9 mouse cellular contexts compared by ENCODE assay signal in the genomic region with DNA sequence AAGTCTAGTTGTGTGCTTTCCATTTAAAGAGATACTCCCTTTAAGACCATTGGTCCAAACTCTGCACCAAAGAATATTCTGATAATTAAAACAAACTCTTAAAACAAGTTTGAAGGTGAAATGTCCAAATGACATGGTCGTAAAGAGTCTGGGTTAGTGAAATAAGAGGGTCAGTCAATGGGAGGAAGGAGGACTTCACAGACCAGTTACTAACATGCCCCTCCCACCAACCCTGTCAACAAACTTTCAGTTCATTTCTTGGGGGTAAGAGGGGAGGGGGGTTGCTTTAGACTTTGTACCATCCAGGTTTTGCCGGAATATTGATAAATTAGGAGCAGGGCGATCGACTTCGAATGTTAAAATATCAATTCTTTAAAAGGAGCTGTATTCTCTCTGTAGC. TPM values are rescaled to one million over a fixed set of nuclear protein-coding genes. Genes with fewer than 3 reads are reported as not detected.
DNase-seq lines count a peak whose midpoint lies in the region; ATAC-seq and TF ChIP-seq lines count a peak whose summit lies in the region.
"Had no signal": no experiment of that assay in that cellular context is flagged by ENCODE, and none has a peak within 500 bp of the region (broad histone marks: within the 10 kb centered on the region; RNA-seq: fewer than 3 reads in every experiment).

No protein-coding gene starts in this region.

- TF ChIP-seq POLR2A in lung, adult 2 months (IDR thresholded peaks at IDR 0.05; ENCODE audit: borderline replicate concordance, extremely low read depth, low read depth, low read length) = no peak
- TF ChIP-seq POLR2A in myocyte (IDR thresholded peaks at IDR 0.05; ENCODE audit: insufficient read length, low read depth) = no peak

- no peaks in the 10 kb centered on the region for H3K79me2 ChIP-seq in myocyte (ENCODE audit: control insufficient read depth, insufficient read depth)

- peak overlapping the region; percentile 85 for H3K4me3 ChIP-seq in lung, adult 2 months (replicated peaks; ENCODE audit: extremely low read depth, low read depth, low read length)
- peak overlapping the region; percentile 36 for H3K4me3 ChIP-seq in embryonic facial prominence, embryonic 11.5 days (ENCODE audit: low read depth, low read length)
- peak overlapping the region; percentile 40 for H3K4me3 ChIP-seq in hindbrain, postnatal 0 days (ENCODE audit: low read length)
- H3K4me3 ChIP-seq in myocyte = peak overlapping the region; percentile 42

- no peak for ATAC-seq in embryonic facial prominence, embryonic 11.5 days (replicated peaks; ENCODE audit: insufficient number of reproducible peaks, low FRiP score, low TSS enrichment, low read depth)
- ATAC-seq in hindbrain, postnatal 0 days = no peak

- peak overlapping the region; percentile 38 for H3K4me2 ChIP-seq in embryonic facial prominence, embryonic 11.5 days (ENCODE audit: low read depth, low read length)
- peak overlapping the region; percentile 85 for H3K4me2 ChIP-seq in hindbrain, postnatal 0 days (ENCODE audit: low read depth, low read length)
- H3K4me2 ChIP-seq in myocyte (ENCODE audit: low read depth) = peak overlapping the region; percentile 89

- TF ChIP-seq CTCF in lung, adult 2 months (IDR thresholded peaks at IDR 0.05; ENCODE audit: insufficient read depth, low read length) = no peak
- TF ChIP-seq CTCF in hindbrain, postnatal 0 days (IDR thresholded peaks at IDR 0.05; ENCODE audit: low read depth) = no peak

- H3ac ChIP-seq in myocyte (ENCODE audit: control insufficient read depth, insufficient read length) = no peak overlapping the region

- no peaks in the 10 kb centered on the region for H3K27me3 ChIP-seq in embryonic facial prominence, embryonic 11.5 days (ENCODE audit: control insufficient read depth, insufficient read depth, low read length)
- H3K27me3 ChIP-seq in hindbrain, postnatal 0 days (ENCODE audit: insufficient read depth, low read length) = no peaks in the 10 kb centered on the region
- H3K27me3 ChIP-seq in myocyte (ENCODE audit: control insufficient read depth, insufficient read depth, insufficient read length) = peaks cover under 1% of the 10 kb centered on the region

- H3K4me1 ChIP-seq in lung, adult 2 months (ENCODE audit: control insufficient read depth, insufficient read depth, low read length) = no peaks in the 10 kb centered on the region; the same call in 1 of the 2 replicates
- no peaks in the 10 kb centered on the region for H3K4me1 ChIP-seq in embryonic facial prominence, embryonic 11.5 days (ENCODE audit: control insufficient read depth, insufficient read depth, low read length)
- no peaks in the 10 kb centered on the region for H3K4me1 ChIP-seq in hindbrain, postnatal 0 days (ENCODE audit: insufficient read depth, low read length)

- H3K9me3 ChIP-seq in embryonic facial prominence, embryonic 11.5 days (replicated peaks; ENCODE audit: control insufficient read depth, low read length) = no peaks in the 10 kb centered on the region
- H3K9me3 ChIP-seq in hindbrain, postnatal 0 days (ENCODE audit: low read length) = no peaks in the 10 kb centered on the region

- peak overlapping the region; percentile 63 for H3K9ac ChIP-seq in embryonic facial prominence, embryonic 11.5 days (replicated peaks; ENCODE audit: low read length)
- H3K9ac ChIP-seq in hindbrain, postnatal 0 days (replicated peaks; ENCODE audit: low read length) = peak overlapping the region; percentile 49

- 10% methylated on average over 5 of the region's 5 CpGs for WGBS in lung, adult 2 months
- WGBS in embryonic facial prominence, embryonic 11.5 days = 18% methylated on average over 5 of the region's 5 CpGs
- 10% methylated on average over 5 of the region's 5 CpGs for WGBS in hindbrain, postnatal 0 days

- H3K27ac ChIP-seq in embryonic facial prominence, embryonic 11.5 days (replicated peaks; ENCODE audit: low read depth, low read length) = peak overlapping the region; percentile 63
- peak overlapping the region; percentile 82 for H3K27ac ChIP-seq in hindbrain, postnatal 0 days

- no peak for DNase-seq in lung, adult 2 months
- DNase-seq in lung, postnatal 4 days = no peak
- peak; percentile 24 for DNase-seq in embryonic facial prominence, embryonic 11.5 days (ENCODE audit: low spot score)
- DNase-seq in hindbrain, postnatal 0 days (ENCODE audit: low spot score) = peak; percentile 2
- DNase-seq in adrenal gland, adult 8-10 months = no peak
- no peak for DNase-seq in gastrocnemius, postnatal 25 days
- no peak for DNase-seq in layer of hippocampus, postnatal 10 days (ENCODE audit: low spot score in 2 of 2)

- no peaks in the 10 kb centered on the region for H3K36me3 ChIP-seq in embryonic facial prominence, embryonic 11.5 days (replicated peaks; ENCODE audit: control insufficient read depth, insufficient read depth, low read depth, low read length)
- no peaks in the 10 kb centered on the region for H3K36me3 ChIP-seq in hindbrain, postnatal 0 days (ENCODE audit: insufficient read depth, low read length)
- no peaks in the 10 kb centered on the region for H3K36me3 ChIP-seq in myocyte (ENCODE audit: control insufficient read depth, insufficient read depth)

TF ChIP-seq in myocyte, 11 proteins besides CTCF, POLR2A, EP300 and RAD21:
- TF ChIP-seq CEBPB (IDR thresholded peaks at IDR 0.05; ENCODE audit: insufficient read depth, poor library complexity, severe bottlenecking) = no peak
- no peak for TF ChIP-seq MYOD1 (IDR thresholded peaks at IDR 0.05; ENCODE audit: control insufficient read depth in 1 of 3, insufficient read length in 2 of 3, low read depth in 2 of 3)
- no peak for TF ChIP-seq REST (IDR thresholded peaks at IDR 0.05; ENCODE audit: insufficient read depth, insufficient read length)
- TF ChIP-seq POLR2AphosphoS2 (IDR thresholded peaks at IDR 0.05; ENCODE audit: insufficient read length, low read depth) = no peak
- no peak for TF ChIP-seq E2F4 (IDR thresholded peaks at IDR 0.05; ENCODE audit: insufficient read depth)
- TF ChIP-seq MAX (IDR thresholded peaks at IDR 0.05; ENCODE audit: low read depth) = no peak
- no peak for TF ChIP-seq MYOG (IDR thresholded peaks at IDR 0.05; ENCODE audit: control insufficient read depth in 1 of 3, insufficient read depth in 1 of 3, insufficient read length in 2 of 3, low read depth in 2 of 3)
- TF ChIP-seq USF1 (IDR thresholded peaks at IDR 0.05; ENCODE audit: low read depth) = no peak
- no peak for TF ChIP-seq TCF3 (IDR thresholded peaks at IDR 0.05; ENCODE audit: insufficient read length, low read depth)
- no peak for TF ChIP-seq TCF12 (IDR thresholded peaks at IDR 0.05; ENCODE audit: insufficient read depth, poor library complexity, severe bottlenecking)
- no peak for TF ChIP-seq SRF (IDR thresholded peaks at IDR 0.05; ENCODE audit: control insufficient read depth, insufficient read length, low read depth)

RNA-seq across cellular contexts. Expression of gene Nfia, which starts 1.1 kb away (rescaled TPM):
- polyA plus RNA-seq in lung, adult 2 months (2012; rRNA removed) = 52.7 and 57.7 TPM in 2 replicates
- polyA plus RNA-seq in embryonic facial prominence, embryonic 11.5 days (2014; fragmentation: Nextera tagmentation; extraction: Ambion mirVana) = 23.1 and 23.5 TPM in 2 replicates
- total RNA-seq in hindbrain, postnatal 0 days (2014; rRNA removed) = 73.5 and 97.2 TPM in 2 replicates
- polyA plus RNA-seq in hindbrain, postnatal 0 days (2015; fragmentation: Nextera tagmentation; extraction: Ambion mirVana) = 71.0 and 76.8 TPM in 2 replicates
- 0.25 TPM for polyA plus RNA-seq in myocyte (2012; fragmentation: generic; extraction: Trizol)
- 100 to 1,000 TPM; 117 to 145 (median 127) TPM for total RNA-seq in adrenal gland, adult 8-10 months (2022)
- 10 to 100 TPM; 54.7 to 55.0 TPM for total RNA-seq in gastrocnemius, postnatal 25 days (2021)
- total RNA-seq in layer of hippocampus, postnatal 10 days (2021) = 100 to 1,000 TPM; 118 to 135 TPM

RNA-seq across cellular contexts. Expression of gene E130114P18Rik, which starts 6.5 kb away (rescaled TPM):
- polyA plus RNA-seq in lung, adult 2 months (2012; rRNA removed) = 0.17 TPM in 1 of 2 replicates, not detected in the other
- 9.5 and 12.1 TPM in 2 replicates for polyA plus RNA-seq in embryonic facial prominence, embryonic 11.5 days (2014; fragmentation: Nextera tagmentation; extraction: Ambion mirVana)
- total RNA-seq in hindbrain, postnatal 0 days (2014; rRNA removed) = 17.1 and 22.3 TPM in 2 replicates
- polyA plus RNA-seq in hindbrain, postnatal 0 days (2015; fragmentation: Nextera tagmentation; extraction: Ambion mirVana) = 31.6 and 37.8 TPM in 2 replicates
- polyA plus RNA-seq in myocyte (2012; fragmentation: generic; extraction: Trizol) = not detected
- total RNA-seq in adrenal gland, adult 8-10 months (2022) = under 1 TPM in 3 of 4 experiments, not detected in 1; 0.28 to 0.73 (median 0.59) TPM
- total RNA-seq in gastrocnemius, postnatal 25 days (2021) = under 1 TPM in 1 of 2 experiments, not detected in 1; 0.41 TPM
- total RNA-seq in layer of hippocampus, postnatal 10 days (2021) = 10 to 100 TPM; 10.0 to 10.2 TPM
- polyA plus RNA-seq: large intestine, adult 2 months had no signal

Comparison
In these comparisons a context has a peak if more than half of its experiments do, and no peak if none do; other contexts are left out.
1. DNase-seq: peak in embryonic facial prominence, embryonic 11.5 days (single experiment) and hindbrain, postnatal 0 days (single experiment); none in lung, adult 2 months (single experiment), lung, postnatal 4 days (0 of 2), adrenal gland, adult 8-10 months (single experiment), gastrocnemius, postnatal 25 days (single experiment) and layer of hippocampus, postnatal 10 days (0 of 2).
2. H3K4me2 ChIP-seq: peak in every context shown above with its lines; median percentile 89 in myocyte; 85 in hindbrain, postnatal 0 days; 38 in embryonic facial prominence, embryonic 11.5 days.
3. RNA of gene E130114P18Rik, which starts 6.5 kb away (total RNA-seq): 17.1 to 22.3 TPM in hindbrain, postnatal 0 days and 10.0 to 10.2 TPM in layer of hippocampus, postnatal 10 days; 0.28 to 0.73 TPM in adrenal gland, adult 8-10 months and 0.41 TPM in gastrocnemius, postnatal 25 days; every median in the first group is over 4 times any median in the second.
4. Peak in every context shown above with its lines, with median percentiles within 50 percentile points of each other: H3K4me3 ChIP-seq.